Mouse (Mus musculus) spleen, adult 18-20 months (tissue): Measurements from ENCODE around the gene Gm21987.
"Not testable (repeated sequence)": the region's sequence is repeated elsewhere in the genome, so short reads cannot be mapped to it uniquely, and the experiment has no call there.

Experiments used
- DNase-seq, 2 experiments: peaks; one replicate each; pipeline ENCODE4 v3.0.0; 2022; ENCODE audit warnings: mixed read lengths in 2 of 2

Gene Gm21987

DNA sequence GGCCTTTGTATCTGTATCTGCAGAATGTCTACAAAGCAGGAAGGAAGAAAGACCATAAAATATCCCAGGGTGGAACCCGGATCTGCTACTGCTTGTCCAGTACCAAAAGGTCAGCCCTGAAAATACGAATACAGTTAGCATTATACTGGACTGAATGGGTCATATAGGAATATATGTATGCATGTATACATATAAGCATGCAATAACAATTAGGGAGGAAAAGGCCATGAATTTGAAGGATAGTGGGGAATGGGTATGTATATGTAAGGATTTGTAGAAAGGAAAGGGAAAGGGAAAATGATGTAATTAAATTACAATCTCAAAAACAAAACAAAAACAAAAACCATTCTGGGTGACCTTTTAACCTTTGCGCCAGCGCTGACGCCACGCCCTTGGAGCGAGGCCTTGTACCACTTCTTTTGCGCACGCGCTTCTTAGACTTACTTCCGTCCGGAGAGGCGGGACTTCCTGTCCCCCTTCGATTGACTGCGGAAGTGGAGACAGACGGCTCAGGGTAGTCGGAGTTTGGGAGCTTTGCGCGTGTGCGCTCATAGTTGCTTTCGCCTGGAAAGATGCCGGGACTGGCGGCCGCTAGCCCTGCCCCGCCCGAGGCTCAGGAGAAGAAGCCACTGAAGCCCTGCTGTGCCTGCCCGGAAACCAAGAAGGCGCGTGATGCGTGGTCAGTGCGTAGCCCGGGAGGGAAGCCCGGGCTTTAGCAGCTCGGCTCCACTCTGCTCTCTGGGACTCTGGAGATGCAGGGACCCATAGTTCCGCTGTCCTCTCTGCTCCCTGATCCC is at the start of gene Gm21987, which contains the start of gene Cox17:
TSS of gene Gm21987 (plus strand) at position 512 of the 797 bp plus-strand sequence.
TSS of gene Cox17 (plus strand) at position 463 of the 797 bp plus-strand sequence.
- DNase-seq, result peak; percentile 81 to 84

DNA sequence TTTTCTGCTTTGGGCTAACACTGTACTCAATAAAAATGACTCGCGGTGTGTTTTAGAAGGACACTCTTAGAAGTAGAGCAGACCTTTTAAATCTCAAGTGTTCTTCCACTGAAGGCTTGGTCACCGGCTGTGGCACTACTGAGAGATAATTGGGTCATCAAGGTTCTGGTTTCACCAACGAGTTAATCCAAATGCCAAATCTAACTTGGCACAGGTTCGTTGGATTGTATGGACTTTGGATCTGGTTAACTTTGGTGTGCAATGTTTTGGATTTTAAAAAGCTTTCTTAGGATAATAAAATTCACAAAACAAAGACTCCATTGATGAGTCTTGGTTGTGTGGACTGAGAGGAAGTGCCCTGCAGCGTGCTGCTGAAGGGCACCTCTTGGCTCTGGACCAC is 48.4 kb upstream of the Gm21987 start:
- no peak for DNase-seq

- DNase-seq, result no peak
These were observed 44.5 kb upstream of the Gm21987 start for GRCm38 (mm10) chr16:38302367-38302766.

GRCm38 (mm10) chr16:38304460-38305194 is 42.2 kb upstream of the Gm21987 start:
- peak in 1 of 2 experiments; percentile 8 for DNase-seq

GRCm38 (mm10) chr16:38306571-38307220 is 40.1 kb upstream of the Gm21987 start:
- peak in 1 of 2 experiments; percentile 10 for DNase-seq

GRCm38 (mm10) chr16:38307221-38307605 is 39.6 kb upstream of the Gm21987 start:
- no peak for DNase-seq

GRCm38 (mm10) chr16:38307651-38308050 is 39.2 kb upstream of the Gm21987 start:
- DNase-seq, result no peak

GRCm38 (mm10) chr16:38308195-38308594 is 38.6 kb upstream of the Gm21987 start:
- no peak for DNase-seq

DNA sequence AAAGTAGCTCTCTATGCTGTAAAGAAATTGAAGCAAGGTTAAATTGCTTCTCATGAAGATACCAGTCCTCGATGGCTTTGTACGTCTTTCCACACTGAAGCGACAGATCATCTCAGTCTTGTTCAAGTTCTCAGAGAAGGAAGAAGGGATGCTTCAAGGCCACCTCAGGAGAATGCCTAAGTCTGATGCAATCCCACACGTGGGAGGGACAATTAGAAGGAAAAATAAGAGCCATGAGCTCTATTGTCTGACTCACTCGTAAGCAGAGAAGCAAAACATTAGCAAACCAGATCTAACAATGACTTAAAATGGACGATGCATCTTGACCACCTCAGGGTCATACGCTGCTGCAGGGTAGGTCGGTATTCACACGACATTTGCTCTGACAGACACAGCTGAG is 28.3 kb upstream of the Gm21987 start:
- DNase-seq, result no peak

- no peak for DNase-seq
These were observed 27.8 kb upstream of the Gm21987 start for GRCm38 (mm10) chr16:38319087-38319486.

DNA sequence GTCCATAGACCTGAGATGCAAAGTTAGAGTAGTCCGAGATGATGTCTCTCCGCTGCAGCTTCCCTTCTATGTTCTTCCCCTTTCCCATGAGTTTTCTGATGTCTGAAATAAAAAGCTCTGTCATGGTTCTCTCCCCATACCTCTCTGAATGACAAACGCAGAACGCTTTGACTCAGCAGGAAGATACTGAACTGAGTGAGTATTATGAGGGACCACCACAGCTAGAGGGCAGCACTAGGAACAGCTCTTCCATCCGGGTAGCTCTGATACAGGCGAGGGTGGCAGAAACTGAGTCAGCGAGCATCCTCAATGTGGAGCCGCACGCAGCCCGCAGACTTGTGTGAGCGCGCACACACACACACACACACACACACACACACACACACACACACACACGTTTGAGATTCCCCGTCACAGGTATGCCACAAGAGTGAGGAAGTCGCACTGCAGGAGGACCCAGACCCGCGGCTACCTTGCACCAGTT is 25.3 kb upstream of the Gm21987 start:
- peak in 1 of 2 experiments; percentile 48 for DNase-seq

- DNase-seq, result no peak
These were observed 22.5 kb upstream of the Gm21987 start for GRCm38 (mm10) chr16:38324311-38324710.

GRCm38 (mm10) chr16:38326778-38327397 is 20.0 kb upstream of the Gm21987 start:
- DNase-seq, result no peak

- DNase-seq, result no peak
These were observed 17.5 kb upstream of the Gm21987 start for GRCm38 (mm10) chr16:38329340-38329739.

GRCm38 (mm10) chr16:38334431-38334830 is 12.4 kb upstream of the Gm21987 start:
- DNase-seq, result no peak

GRCm38 (mm10) chr16:38338077-38338476 is 8.8 kb upstream of the Gm21987 start:
- DNase-seq, result not testable (repeated sequence)

DNA sequence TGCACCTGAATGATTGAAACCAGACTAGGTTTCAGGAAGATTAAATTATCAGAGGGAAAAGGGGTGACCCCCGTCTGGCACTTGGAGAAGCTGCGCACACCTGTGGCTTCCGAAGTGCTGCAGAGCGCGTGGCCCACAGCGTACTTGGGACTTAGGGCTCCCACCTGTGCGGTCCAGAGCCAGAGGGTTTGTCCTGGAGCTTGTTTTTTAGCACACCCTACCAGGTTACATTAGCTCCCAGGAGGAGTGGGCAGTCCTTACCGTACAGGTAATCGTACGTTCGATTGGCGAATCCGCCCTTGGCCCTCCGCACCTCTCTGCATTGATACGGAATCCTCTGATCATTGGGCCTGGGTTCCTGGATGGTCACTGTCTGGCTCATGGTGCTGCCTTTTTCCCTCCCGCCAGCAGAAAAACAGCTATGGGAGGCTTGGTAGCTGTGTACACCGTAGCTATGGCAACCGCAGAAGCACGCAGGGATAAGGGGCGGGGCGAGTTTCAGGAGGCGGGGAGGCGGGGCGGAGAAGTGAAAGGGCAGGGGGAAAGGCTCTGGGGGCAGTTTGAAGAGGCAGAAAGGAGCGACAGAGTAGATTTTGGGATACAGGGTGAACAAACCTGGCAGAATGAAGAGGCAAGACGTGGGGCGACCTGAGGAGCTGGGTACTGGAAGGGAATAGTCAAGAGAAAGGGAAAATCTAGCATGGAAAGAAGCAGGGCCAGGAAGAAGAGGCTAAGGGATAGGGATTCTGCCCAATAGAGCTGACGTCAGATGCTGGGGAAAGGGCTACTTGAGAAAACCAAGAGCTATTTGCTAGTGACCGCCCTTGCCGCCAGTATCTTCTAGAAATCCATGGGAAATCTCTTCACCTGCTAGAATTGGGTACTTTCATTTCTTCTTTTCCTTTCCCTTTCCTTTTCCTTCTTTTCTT is 5.2 kb upstream of the Gm21987 start, which contains the start of gene Maats1:
TSS of gene Maats1 (minus strand) at position 748 of the 929 bp plus-strand sequence.
- DNase-seq, result peak in 1 of 2 experiments; percentile 33

GRCm38 (mm10) chr16:38344941-38345725 is 1.7 kb upstream of the Gm21987 start:
- DNase-seq, result no peak

DNA sequence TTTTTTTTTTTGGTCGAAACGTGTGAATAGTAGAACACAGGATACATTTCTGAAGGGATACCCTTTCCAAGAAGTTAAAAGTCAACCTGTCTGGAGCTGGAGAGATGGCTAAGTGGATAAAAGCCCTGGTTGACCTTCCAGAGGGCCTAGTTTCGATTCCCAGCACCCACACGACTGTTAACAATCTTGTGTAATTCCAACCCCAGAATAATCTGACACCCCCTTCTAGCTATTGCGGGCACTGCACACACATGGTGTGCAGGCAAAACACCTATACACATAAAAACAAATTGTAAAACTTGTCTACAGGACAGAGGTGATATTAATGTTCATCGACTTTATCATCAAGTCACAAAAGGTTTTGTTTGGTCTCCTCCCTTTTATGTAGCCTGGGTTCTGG is 748 bp downstream of the Gm21987 start:
- DNase-seq, result no peak

GRCm38 (mm10) chr16:38348217-38348761 is 1.4 kb downstream of the Gm21987 start:
- no peak for DNase-seq
